Mouse (Mus musculus): Measurements from ENCODE around the gene Zfp2. TPM values are rescaled to one million over a fixed set of nuclear protein-coding genes. Genes with fewer than 3 reads are reported as not detected.
A peak's percentile ranks its signal among the peaks of the same experiment; 100 is the strongest.

Zfp2 gene
- 16.7 and 17.5 TPM in 2 replicates for polyA plus RNA-seq (2012; rRNA removed)

DNA sequence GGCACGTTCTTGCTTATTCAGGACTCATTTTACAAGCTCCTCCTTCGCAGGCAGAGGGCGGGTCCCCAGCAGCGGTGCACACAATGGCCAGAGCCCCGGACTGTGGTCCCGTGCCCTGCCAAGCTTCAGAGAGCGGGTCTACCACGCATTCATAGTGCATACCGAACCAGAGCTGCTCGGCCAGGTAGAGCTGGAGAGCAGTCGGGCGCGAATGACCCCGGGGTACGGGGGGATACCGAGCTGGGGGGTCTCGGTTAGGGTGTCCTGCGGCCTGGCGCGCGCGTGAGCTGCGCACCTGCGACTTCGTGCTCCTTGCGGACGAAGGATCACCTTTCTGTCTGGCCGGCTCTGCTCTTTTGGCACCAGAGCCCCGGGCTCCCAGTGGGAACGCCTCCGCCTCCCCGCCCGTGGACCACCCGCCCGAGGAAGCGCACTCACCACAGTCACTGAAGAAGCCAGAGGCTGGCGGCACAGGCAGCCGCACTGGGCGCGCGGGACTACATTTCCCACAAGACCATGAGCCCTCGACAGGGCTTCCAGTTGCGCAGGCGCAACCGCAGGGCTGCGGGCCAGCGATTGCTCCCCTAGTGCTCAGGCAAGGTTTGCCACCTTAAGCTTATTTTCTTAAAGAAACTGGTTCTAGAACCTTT is at the start of gene Zfp2:
Gene Zfp2 (minus strand): TSS at position 495 of the 650 bp plus-strand sequence.
- TF ChIP-seq POLR2A (IDR thresholded peaks at IDR 0.05; ENCODE audit: extremely low read depth, insufficient read depth, low read length) (peak; percentile 73; the same call in 1 of the 2 replicates), CTCF (IDR thresholded peaks at IDR 0.05; ENCODE audit: extremely low read depth, insufficient read depth, low read length) (peak; percentile 53)
- peaks cover 3% of the 10 kb centered on the region; the same call in 1 of the 2 replicates for H3K4me1 ChIP-seq (ENCODE audit: control insufficient read depth, insufficient read depth, low read length)
- peak within 1 kb of the TSS; percentile 85 for H3K27ac ChIP-seq (ENCODE audit: insufficient read depth, low read length)
- peak within 1 kb of the TSS; percentile 95 for H3K4me3 ChIP-seq (ENCODE audit: insufficient read depth, low read length)

DNA sequence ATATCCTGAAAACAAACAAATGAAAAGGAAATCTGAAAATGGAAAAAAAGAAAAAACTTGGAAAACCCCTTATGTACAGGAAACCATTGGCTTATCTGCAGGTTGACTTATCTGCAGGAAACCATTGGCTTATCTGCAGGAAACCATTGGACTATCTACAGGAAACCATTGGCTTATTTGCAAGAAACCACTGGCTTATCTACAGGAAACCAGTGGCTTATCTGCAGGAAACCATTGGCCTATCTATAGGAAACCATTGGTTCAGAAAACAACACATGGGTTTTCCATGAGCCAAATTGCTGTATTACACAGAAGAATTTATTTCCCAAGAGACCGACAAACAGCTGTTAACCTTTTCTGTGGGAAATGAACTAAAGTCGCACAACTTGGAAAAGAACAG is 48.9 kb upstream of the Zfp2 start:
- no peak overlapping the region for H3K27ac ChIP-seq (ENCODE audit: insufficient read depth, low read length)
- TF ChIP-seq POLR2A (IDR thresholded peaks at IDR 0.05; ENCODE audit: extremely low read depth, insufficient read depth, low read length) = no peak
- TF ChIP-seq CTCF (IDR thresholded peaks at IDR 0.05; ENCODE audit: extremely low read depth, insufficient read depth, low read length) = no peak
- no peak overlapping the region for H3K4me3 ChIP-seq (ENCODE audit: insufficient read depth, low read length)
- no peaks in the 10 kb centered on the region for H3K4me1 ChIP-seq (ENCODE audit: control insufficient read depth, insufficient read depth, low read length)

DNA sequence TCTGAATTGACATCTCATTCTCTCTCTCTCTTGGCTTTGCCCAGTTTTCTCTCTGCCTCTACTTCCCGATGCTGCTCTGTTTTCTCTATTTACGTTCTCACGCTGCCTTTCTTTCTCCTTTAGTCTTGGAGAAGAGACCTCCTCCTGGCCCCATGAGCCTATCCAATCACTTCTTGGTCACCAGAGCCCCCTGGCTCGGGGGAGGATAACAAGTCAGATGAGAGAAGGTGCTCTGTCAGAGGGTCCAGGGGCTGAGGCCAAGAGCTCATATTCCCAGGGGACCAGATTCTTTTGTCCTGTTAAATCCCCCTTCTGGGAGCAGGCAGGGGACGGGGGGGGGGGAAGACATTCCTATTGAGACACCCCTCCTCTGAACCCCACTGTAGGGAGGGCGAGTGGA is 37.7 kb upstream of the Zfp2 start, which contains the start of gene Prop1:
Gene Prop1 (minus strand): TSS at position 101 of the 400 bp plus-strand sequence.
- Histone ChIP-seq H3K27ac (ENCODE audit: insufficient read depth, low read length) (no peak within 1 kb of the TSS), H3K4me3 (ENCODE audit: insufficient read depth, low read length) (no peak within 1 kb of the TSS), H3K4me1 (ENCODE audit: control insufficient read depth, insufficient read depth, low read length) (no peaks in the 10 kb centered on the region)
- TF ChIP-seq POLR2A (IDR thresholded peaks at IDR 0.05; ENCODE audit: extremely low read depth, insufficient read depth, low read length) (no peak), CTCF (IDR thresholded peaks at IDR 0.05; ENCODE audit: extremely low read depth, insufficient read depth, low read length) (no peak)

DNA sequence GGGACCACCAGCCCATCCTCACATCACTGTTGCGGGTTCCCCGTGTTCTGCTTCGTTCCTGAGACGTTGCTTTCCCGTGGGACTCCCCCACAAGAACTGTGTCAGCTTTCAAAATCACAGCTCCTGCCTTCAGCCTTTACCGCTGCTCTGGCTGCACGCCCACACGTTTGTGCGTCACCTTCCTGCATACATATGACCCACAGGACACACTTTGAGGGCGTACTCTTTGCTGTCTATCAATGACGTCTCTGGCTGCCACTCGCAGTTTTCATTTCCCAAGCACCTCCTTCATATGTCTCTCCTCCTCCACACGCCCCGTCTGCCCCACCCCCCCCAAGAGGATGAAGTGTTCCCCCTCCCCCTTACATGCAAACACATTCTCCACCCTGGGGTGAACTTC is 36.3 kb upstream of the Zfp2 start:
- Histone ChIP-seq H3K27ac (ENCODE audit: insufficient read depth, low read length) (no peak overlapping the region), H3K4me1 (ENCODE audit: control insufficient read depth, insufficient read depth, low read length) (no peaks in the 10 kb centered on the region), H3K4me3 (ENCODE audit: insufficient read depth, low read length) (no peak overlapping the region)
- TF ChIP-seq CTCF (IDR thresholded peaks at IDR 0.05; ENCODE audit: extremely low read depth, insufficient read depth, low read length) = no peak
- no peak for TF ChIP-seq POLR2A (IDR thresholded peaks at IDR 0.05; ENCODE audit: extremely low read depth, insufficient read depth, low read length)

DNA sequence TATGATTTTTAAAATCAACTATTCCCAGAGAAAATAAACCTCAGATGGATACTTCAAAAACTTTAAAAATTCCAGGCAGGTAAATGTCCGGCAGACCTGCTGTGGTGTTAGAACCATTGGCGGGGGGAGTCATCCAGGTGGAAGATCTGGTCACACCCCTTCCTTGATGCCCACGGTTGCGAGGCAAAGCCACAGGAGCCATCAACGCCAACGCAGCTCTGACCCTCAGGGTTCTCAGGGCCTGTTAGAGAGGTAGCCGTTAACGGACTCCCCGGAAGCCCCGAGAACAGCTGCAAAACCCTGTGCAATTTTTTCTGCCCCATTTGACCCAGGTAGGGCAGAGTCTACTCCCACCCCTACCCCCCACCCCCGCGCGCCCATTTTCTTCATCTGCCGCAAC is 27.5 kb upstream of the Zfp2 start, which contains the start of gene 4933414I15Rik:
Gene 4933414I15Rik (minus strand): TSS at position 260 of the 400 bp plus-strand sequence.
- TF ChIP-seq CTCF (IDR thresholded peaks at IDR 0.05; ENCODE audit: extremely low read depth, insufficient read depth, low read length) (no peak), POLR2A (IDR thresholded peaks at IDR 0.05; ENCODE audit: extremely low read depth, insufficient read depth, low read length) (no peak)
- H3K4me3 ChIP-seq (ENCODE audit: insufficient read depth, low read length) = no peak within 1 kb of the TSS
- no peaks in the 10 kb centered on the region for H3K4me1 ChIP-seq (ENCODE audit: control insufficient read depth, insufficient read depth, low read length)
- H3K27ac ChIP-seq (ENCODE audit: insufficient read depth, low read length) = no peak within 1 kb of the TSS

DNA sequence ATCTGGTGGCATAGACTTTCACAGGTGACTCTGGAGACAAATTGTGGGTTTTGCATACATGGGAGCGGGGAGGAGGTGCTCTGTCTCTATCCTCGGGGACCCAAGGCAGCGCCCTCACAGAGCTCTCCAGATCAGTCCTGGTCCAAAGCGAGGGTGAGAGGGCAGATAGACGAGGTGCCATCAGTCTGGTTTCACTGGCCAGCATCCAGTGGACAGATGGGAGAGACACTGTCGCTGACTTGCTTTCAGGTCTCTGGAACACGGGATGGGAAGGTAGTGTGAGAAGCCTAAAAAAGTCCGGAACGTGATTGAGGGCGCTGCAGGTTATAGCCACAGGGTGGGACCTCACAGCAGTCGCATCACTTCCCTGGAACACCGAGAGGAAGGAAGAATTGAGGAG is 26.4 kb upstream of the Zfp2 start:
- no peak overlapping the region for H3K4me3 ChIP-seq (ENCODE audit: insufficient read depth, low read length)
- TF ChIP-seq CTCF (IDR thresholded peaks at IDR 0.05; ENCODE audit: extremely low read depth, insufficient read depth, low read length) (no peak), POLR2A (IDR thresholded peaks at IDR 0.05; ENCODE audit: extremely low read depth, insufficient read depth, low read length) (no peak)
- H3K27ac ChIP-seq (ENCODE audit: insufficient read depth, low read length) = no peak overlapping the region
- no peaks in the 10 kb centered on the region for H3K4me1 ChIP-seq (ENCODE audit: control insufficient read depth, insufficient read depth, low read length)

DNA sequence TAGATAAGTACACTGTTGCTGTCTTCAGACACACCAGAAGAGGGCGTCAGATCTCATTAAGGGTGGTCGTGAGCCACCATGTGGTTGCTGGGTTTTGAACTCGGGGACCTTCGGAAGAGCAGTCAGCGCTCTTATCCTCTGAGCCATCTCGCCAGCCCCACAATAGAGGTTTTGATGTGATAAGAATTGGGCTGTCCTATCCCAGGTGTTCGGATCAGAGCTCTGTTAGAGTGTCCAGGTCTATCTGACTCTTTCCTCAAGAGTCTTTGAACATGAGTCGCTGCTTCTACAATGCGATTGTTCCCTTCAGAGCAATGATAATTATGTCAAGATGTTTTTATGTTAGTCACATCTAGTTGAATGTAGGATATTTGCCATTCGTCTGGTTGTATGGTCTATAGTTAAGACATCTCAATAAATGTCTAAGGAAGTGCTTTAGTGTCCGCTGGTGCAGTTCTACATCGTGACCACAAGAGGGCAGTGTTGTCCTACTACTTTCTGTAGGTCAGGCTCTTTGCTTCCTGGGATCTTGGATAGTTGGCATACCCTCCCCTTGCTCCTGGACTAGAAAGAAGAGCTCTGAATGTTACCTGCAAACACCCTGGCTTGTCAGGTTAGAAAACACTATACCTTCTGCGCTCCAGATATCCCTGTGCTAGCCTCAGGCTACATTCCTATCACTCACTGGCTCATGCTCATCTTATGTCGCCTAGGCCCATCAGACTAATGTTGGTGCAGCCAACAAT is 23.8 kb upstream of the Zfp2 start:
- H3K4me3 ChIP-seq (ENCODE audit: insufficient read depth, low read length) = no peak overlapping the region
- no peaks in the 10 kb centered on the region for H3K4me1 ChIP-seq (ENCODE audit: control insufficient read depth, insufficient read depth, low read length)
- TF ChIP-seq POLR2A (IDR thresholded peaks at IDR 0.05; ENCODE audit: extremely low read depth, insufficient read depth, low read length) = no peak
- peak; percentile 96 for TF ChIP-seq CTCF (IDR thresholded peaks at IDR 0.05; ENCODE audit: extremely low read depth, insufficient read depth, low read length)
- H3K27ac ChIP-seq (ENCODE audit: insufficient read depth, low read length) = no peak overlapping the region

DNA sequence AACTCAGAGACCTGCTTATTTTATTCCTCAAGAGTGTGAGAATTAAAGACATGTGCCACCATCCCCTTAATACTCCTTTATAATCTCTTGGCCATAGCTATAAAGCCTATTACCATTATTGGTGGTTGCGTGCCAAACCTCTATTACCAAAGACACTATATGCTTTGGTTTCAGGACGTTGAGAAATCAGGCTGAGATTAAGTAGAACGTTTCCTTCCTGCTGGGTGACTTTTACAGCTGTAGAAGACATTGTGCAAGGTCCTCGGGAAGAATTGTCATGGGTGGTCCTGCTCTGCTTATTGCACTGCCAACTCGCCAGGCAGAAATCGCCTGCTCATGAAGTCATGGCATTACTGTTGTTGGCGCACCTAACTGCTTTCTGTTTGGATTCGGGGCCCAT is 22.5 kb upstream of the Zfp2 start:
- H3K27ac ChIP-seq (ENCODE audit: insufficient read depth, low read length) = no peak overlapping the region
- no peaks in the 10 kb centered on the region for H3K4me1 ChIP-seq (ENCODE audit: control insufficient read depth, insufficient read depth, low read length)
- no peak overlapping the region for H3K4me3 ChIP-seq (ENCODE audit: insufficient read depth, low read length)
- TF ChIP-seq POLR2A (IDR thresholded peaks at IDR 0.05; ENCODE audit: extremely low read depth, insufficient read depth, low read length) (no peak), CTCF (IDR thresholded peaks at IDR 0.05; ENCODE audit: extremely low read depth, insufficient read depth, low read length) (no peak)

DNA sequence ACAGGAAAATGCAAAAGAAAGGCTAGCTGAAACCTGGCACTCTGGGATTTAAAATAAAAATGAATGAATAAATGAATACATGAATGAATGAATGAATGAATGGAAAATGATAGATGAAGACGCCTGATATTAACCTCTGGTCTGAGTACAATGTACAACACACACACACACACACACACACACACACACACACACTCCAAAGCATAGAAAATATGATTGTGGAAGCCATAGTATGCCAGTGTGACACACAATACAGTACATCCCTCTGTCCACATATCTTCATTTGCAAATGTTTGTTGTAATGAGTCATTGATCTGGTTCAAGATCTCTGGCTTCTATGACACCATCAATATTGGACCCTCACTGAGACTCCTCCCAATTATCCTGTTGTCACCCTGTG is 16.1 kb upstream of the Zfp2 start:
- H3K4me3 ChIP-seq (ENCODE audit: insufficient read depth, low read length) = peak overlapping the region; percentile 55; the same call in 1 of the 2 replicates
- TF ChIP-seq POLR2A (IDR thresholded peaks at IDR 0.05; ENCODE audit: extremely low read depth, insufficient read depth, low read length) (no peak), CTCF (IDR thresholded peaks at IDR 0.05; ENCODE audit: extremely low read depth, insufficient read depth, low read length) (no peak)
- no peak overlapping the region for H3K27ac ChIP-seq (ENCODE audit: insufficient read depth, low read length)
- no peaks in the 10 kb centered on the region for H3K4me1 ChIP-seq (ENCODE audit: control insufficient read depth, insufficient read depth, low read length)
